Mouse (Mus musculus): ENCODE measurements around the gene Brms1. TPM values are rescaled to one million over a fixed set of nuclear protein-coding genes. Genes with fewer than 3 reads are reported as not detected.
A peak's percentile ranks its signal among the peaks of the same experiment; 100 is the strongest.
"Not testable (repeated sequence)": the region's sequence is repeated elsewhere in the genome, so short reads cannot be mapped to it uniquely, and the experiment has no call there.

Brms1 gene
- 56.9 and 61.2 TPM in 2 replicates for polyA plus RNA-seq (2016; fragmentation: Nextera tagmentation; extraction: Ambion mirVana)

- 6% methylated on average over 40 of the region's 40 CpGs for WGBS
Observed at GRCm38 (mm10) chr19:5040862-5041523, at the start of gene Brms1. Gene Brms1 (plus strand): TSS chr19:5041354.

GRCm38 (mm10) chr19:4992371-4992770 lies 48.8 kb upstream of the Brms1 start:
- H3K36me3 ChIP-seq, result no peaks in the 10 kb centered on the region
- ATAC-seq (ENCODE audit: low FRiP score), result no peak
- H3K4me1 ChIP-seq, result peaks cover 14% of the 10 kb centered on the region
- H3K27ac ChIP-seq, result no peak overlapping the region
- no peak overlapping the region for H3K4me2 ChIP-seq (replicated peaks)
- WGBS, result 24% methylated on average over 8 of the region's 8 CpGs
- no peaks in the 10 kb centered on the region for H3K9me3 ChIP-seq (replicated peaks)
- no peak overlapping the region for H3K9ac ChIP-seq
- H3K4me3 ChIP-seq, result no peak overlapping the region
- H3K27me3 ChIP-seq, result peaks cover 91% of the 10 kb centered on the region

More at GRCm38 (mm10) chr19:5040862-5041523, at the start of gene Brms1:
- no peaks in the 10 kb centered on the region for H3K27me3 ChIP-seq
- H3K4me3 ChIP-seq, result peak within 1 kb of the TSS; percentile 78
- H3K36me3 ChIP-seq, result peaks cover 11% of the 10 kb centered on the region; the same call in 1 of the 2 replicates
- H3K27ac ChIP-seq, result peak within 1 kb of the TSS; percentile 70; the same call in 1 of the 2 replicates
- H3K9me3 ChIP-seq (replicated peaks), result no peaks in the 10 kb centered on the region
- ATAC-seq (ENCODE audit: low FRiP score), result peak; percentile 68
- H3K4me2 ChIP-seq (replicated peaks), result peak within 1 kb of the TSS; percentile 99
- H3K9ac ChIP-seq, result peak within 1 kb of the TSS; percentile 91
- peaks cover 35% of the 10 kb centered on the region for H3K4me1 ChIP-seq

- H3K4me2 ChIP-seq (replicated peaks), result no peak overlapping the region
- no peaks in the 10 kb centered on the region for H3K36me3 ChIP-seq
- H3K4me1 ChIP-seq, result peaks cover 14% of the 10 kb centered on the region
- no peak for ATAC-seq (ENCODE audit: low FRiP score)
- no peaks in the 10 kb centered on the region for H3K9me3 ChIP-seq (replicated peaks)
- H3K27ac ChIP-seq, result no peak overlapping the region
- H3K9ac ChIP-seq, result no peak overlapping the region
- H3K27me3 ChIP-seq, result peaks cover 85% of the 10 kb centered on the region
- WGBS, result 11% methylated on average over 9 of the region's 9 CpGs
- H3K4me3 ChIP-seq, result no peak overlapping the region
Observed at GRCm38 (mm10) chr19:4992904-4993303, 48.2 kb upstream of the Brms1 start.

DNA sequence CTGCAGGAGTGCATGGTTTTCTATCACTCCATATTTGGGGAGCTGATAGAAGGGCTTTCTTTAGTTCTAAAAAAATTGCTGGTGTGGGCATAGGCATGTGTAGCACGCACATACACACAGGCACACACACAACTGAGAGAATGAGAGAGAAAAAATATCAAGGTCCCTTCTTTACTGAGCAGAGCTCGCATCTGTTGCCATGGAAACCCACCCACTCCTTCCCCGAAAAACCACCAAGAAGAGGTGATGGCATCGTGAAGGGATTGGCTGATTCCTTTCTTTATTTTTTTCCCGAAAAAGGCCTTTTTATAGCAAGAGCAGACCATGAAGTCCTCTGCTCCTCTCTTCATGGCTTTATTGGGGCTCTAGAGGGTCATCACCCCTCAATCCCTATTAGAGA lies 47.1 kb upstream of the Brms1 start:
- WGBS, result 62% methylated on average over 5 of the region's 5 CpGs
- H3K36me3 ChIP-seq, result no peaks in the 10 kb centered on the region
- no peak overlapping the region for H3K4me2 ChIP-seq (replicated peaks)
- H3K4me3 ChIP-seq, result no peak overlapping the region
- H3K27ac ChIP-seq, result no peak overlapping the region
- H3K9ac ChIP-seq, result no peak overlapping the region
- peaks cover 14% of the 10 kb centered on the region for H3K4me1 ChIP-seq
- H3K9me3 ChIP-seq (replicated peaks), result no peaks in the 10 kb centered on the region
- no peak for ATAC-seq (ENCODE audit: low FRiP score)
- peaks cover 78% of the 10 kb centered on the region for H3K27me3 ChIP-seq

DNA sequence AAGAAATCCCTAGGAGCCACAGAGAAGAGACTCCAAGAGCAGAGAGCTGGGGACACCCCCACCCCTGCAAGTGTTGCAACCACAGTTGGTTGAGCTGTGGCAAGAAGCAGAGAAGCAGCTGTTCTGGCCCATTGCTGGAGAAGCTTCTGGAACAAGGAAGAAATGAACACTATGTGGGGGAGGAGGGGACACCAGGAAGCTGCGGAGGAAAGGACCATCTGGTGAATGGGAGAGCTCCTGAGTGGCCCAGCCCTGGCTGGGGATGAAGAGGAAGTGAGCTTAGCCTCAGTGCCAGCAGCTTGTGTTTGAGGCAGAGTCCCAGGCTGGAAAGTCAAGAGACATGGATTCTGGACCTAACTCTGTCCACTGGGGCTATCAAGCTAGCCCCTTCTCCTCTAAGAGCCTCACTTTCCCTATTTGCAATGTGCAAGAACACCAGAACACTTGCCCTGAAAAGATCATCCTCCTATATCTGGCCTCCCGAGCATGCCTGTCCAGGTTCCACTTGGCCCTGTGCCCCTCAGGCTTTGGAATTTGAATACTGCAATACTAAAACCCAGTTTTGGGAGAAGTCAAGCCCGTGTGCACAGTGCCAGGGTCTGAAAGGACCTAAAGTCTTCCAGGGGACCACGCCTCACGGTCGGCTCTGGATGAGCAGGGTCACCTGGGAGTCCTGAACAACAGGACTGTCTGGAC lies 41.6 kb upstream of the Brms1 start:
- H3K4me2 ChIP-seq (replicated peaks), result no peak overlapping the region; the same call in 1 of the 2 replicates
- 72% methylated on average over 6 of the region's 6 CpGs for WGBS

GRCm38 (mm10) chr19:5001666-5002406 lies 39.3 kb upstream of the Brms1 start:
- 0 out of 2 replicates have a peak, but pooled peaks cover 8% of the 10 kb centered on the region for H3K9me3 ChIP-seq (replicated peaks)
- H3K36me3 ChIP-seq, result no peaks in the 10 kb centered on the region
- H3K27me3 ChIP-seq, result peaks cover 15% of the 10 kb centered on the region
- WGBS, result 1% methylated on average over 39 of the region's 39 CpGs
- H3K4me3 ChIP-seq, result peak overlapping the region; percentile 27
- peak overlapping the region; percentile 87 for H3K27ac ChIP-seq
- ATAC-seq (ENCODE audit: low FRiP score), result peak; percentile 98
- H3K4me2 ChIP-seq (replicated peaks), result peak overlapping the region; percentile 64
- H3K4me1 ChIP-seq, result peaks cover 7% of the 10 kb centered on the region
- H3K9ac ChIP-seq, result peak overlapping the region; percentile 53

More for the DNA sequence above, 41.6 kb upstream of the Brms1 start:
- Histone ChIP-seq H3K27ac (no peak overlapping the region), H3K9me3 (replicated peaks) (no peaks in the 10 kb centered on the region), H3K9ac (no peak overlapping the region), H3K4me3 (no peak overlapping the region), H3K36me3 (no peaks in the 10 kb centered on the region), H3K4me1 (peaks cover 7% of the 10 kb centered on the region), H3K27me3 (peaks cover 34% of the 10 kb centered on the region)
- ATAC-seq (ENCODE audit: low FRiP score), result no peak

DNA sequence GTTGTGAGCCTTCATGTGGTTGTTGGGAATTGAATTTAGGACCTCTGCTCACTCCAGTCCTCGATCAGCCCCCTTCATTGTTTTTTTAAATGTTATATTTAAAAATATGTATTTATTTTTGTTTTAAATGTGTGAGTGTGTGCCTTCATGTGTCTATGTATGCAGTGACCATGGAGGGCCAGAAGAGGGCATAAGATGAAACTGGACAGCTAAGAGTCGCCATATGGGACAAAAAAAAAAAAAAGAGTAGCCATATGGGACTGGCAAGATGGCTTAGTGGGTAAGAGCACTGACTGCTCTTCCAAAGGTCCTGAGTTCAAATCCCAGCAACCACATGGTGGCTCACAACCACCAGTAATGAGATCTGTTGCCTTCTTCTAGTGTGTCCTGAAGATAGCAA lies 37.5 kb upstream of the Brms1 start:
- not testable (repeated sequence) for H3K4me2 ChIP-seq (replicated peaks); H3K4me3 ChIP-seq; ATAC-seq (ENCODE audit: low FRiP score); H3K9me3 ChIP-seq (replicated peaks); H3K36me3 ChIP-seq; H3K27ac ChIP-seq; H3K9ac ChIP-seq; H3K4me1 ChIP-seq
- peaks cover 13% of the 10 kb centered on the region for H3K27me3 ChIP-seq
- 55% methylated on average over 2 of the region's 2 CpGs for WGBS

- no peak overlapping the region for H3K27ac ChIP-seq
- 63% methylated on average over 4 of the region's 4 CpGs for WGBS
- H3K9me3 ChIP-seq (replicated peaks), result 0 out of 2 replicates have a peak, but pooled peaks cover 8% of the 10 kb centered on the region
- no peak overlapping the region for H3K9ac ChIP-seq
- no peak for ATAC-seq (ENCODE audit: low FRiP score)
- no peaks in the 10 kb centered on the region for H3K36me3 ChIP-seq
- no peak overlapping the region for H3K4me3 ChIP-seq
- H3K4me2 ChIP-seq (replicated peaks), result no peak overlapping the region
- H3K4me1 ChIP-seq, result peaks cover 7% of the 10 kb centered on the region
- H3K27me3 ChIP-seq, result peaks cover 8% of the 10 kb centered on the region
Observed at GRCm38 (mm10) chr19:5004925-5005324, 36.2 kb upstream of the Brms1 start.

- Histone ChIP-seq H3K4me3 (no peak overlapping the region), H3K4me1 (no peaks in the 10 kb centered on the region), H3K4me2 (replicated peaks) (no peak overlapping the region), H3K27me3 (peaks cover 6% of the 10 kb centered on the region; the same call in 1 of the 2 replicates), H3K9me3 (replicated peaks) (no peaks in the 10 kb centered on the region), H3K9ac (no peak overlapping the region), H3K36me3 (no peaks in the 10 kb centered on the region), H3K27ac (no peak overlapping the region)
- WGBS, result 80% methylated on average over 8 of the region's 8 CpGs
- ATAC-seq (ENCODE audit: low FRiP score), result no peak
Observed at GRCm38 (mm10) chr19:5013138-5013537, 28.0 kb upstream of the Brms1 start.

DNA sequence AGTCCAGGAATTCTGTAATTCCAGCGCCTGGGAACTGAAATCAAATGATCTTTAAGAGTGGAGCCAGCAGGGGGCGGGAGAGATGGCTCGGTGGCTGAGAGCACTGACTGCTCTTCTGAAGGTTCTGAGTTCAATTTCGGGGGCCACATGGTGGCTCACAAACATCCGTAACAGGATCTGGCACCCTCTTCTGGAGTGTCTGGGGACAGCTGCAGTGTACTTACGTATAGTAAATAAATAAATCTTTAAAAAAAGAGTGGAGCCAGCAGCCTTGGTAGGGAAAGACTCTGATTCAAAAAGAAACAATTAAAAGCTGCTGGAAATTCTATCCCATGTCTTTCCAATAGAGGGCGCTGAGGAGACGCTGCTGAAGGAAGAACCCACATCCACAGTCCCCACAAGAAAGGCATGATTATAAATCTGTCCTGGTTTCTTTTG lies 26.2 kb upstream of the Brms1 start:
- ATAC-seq (ENCODE audit: low FRiP score), result no peak

DNA sequence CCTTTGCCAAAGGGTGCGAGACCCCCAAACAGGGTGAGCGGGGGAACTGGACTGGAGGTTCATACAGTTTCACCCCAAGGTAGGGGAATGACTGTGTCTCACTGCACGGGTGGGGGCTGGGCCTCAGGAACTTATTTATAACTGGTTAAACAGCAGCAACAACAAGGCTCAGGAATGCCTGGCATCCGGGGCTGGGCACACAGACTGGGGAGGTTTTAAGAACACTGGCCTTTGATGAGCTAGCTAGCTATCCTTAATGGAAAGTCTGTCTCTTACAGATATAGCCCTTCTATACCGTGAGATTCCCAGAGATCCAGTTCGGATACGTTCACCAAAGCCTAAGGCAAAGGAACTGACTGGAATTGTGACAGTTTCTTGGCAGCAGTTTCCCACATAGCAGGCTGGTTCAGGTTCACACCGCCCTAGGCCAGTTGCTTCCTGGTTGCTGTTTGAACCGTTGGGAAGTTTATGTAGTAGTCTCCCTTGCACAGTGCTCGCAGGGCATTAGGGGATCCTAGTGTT lies 24.9 kb upstream of the Brms1 start:
- no peak overlapping the region for H3K4me2 ChIP-seq (replicated peaks)
- no peak overlapping the region for H3K27ac ChIP-seq
- WGBS, result 44% methylated on average over 10 of the region's 10 CpGs
- H3K9ac ChIP-seq, result no peak overlapping the region
- no peaks in the 10 kb centered on the region for H3K9me3 ChIP-seq (replicated peaks)
- H3K27me3 ChIP-seq, result 0 out of 2 replicates have a peak, but pooled peaks cover 6% of the 10 kb centered on the region
- no peak overlapping the region for H3K4me3 ChIP-seq
- H3K4me1 ChIP-seq, result no peaks in the 10 kb centered on the region
- H3K36me3 ChIP-seq, result no peaks in the 10 kb centered on the region
- ATAC-seq (ENCODE audit: low FRiP score), result no peak

More for the DNA sequence above, 26.2 kb upstream of the Brms1 start:
- H3K4me2 ChIP-seq (replicated peaks), result no peak overlapping the region
- H3K27ac ChIP-seq, result no peak overlapping the region
- H3K4me3 ChIP-seq, result no peak overlapping the region
- 18% methylated on average over 8 of the region's 8 CpGs for WGBS
- H3K4me1 ChIP-seq, result no peaks in the 10 kb centered on the region
- H3K36me3 ChIP-seq, result no peaks in the 10 kb centered on the region
- no peaks in the 10 kb centered on the region for H3K9me3 ChIP-seq (replicated peaks)
- H3K9ac ChIP-seq, result no peak overlapping the region
- H3K27me3 ChIP-seq, result 0 out of 2 replicates have a peak, but pooled peaks cover 6% of the 10 kb centered on the region

DNA sequence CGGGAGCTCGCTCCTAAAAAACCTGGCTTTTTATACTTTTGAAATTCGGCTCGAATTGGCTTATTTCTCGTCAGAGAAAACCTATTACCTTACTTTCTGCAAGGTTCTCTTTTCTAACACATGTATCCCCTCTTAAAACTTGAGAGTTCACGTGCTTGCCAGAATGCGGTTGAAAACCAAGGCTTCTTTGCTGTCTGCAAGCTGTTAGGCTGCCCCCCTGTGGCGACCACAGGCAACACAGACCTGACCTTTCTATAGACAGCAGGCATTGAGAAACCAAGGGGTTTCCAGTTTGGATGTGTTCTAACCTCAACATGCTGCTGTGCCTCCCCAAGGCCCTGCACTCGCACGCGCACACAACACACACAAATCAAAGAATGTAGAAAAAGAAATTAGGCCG lies 24.4 kb upstream of the Brms1 start:
- Histone ChIP-seq H3K27ac (no peak overlapping the region), H3K36me3 (no peaks in the 10 kb centered on the region), H3K9ac (no peak overlapping the region), H3K4me3 (no peak overlapping the region), H3K4me2 (replicated peaks) (no peak overlapping the region), H3K4me1 (no peaks in the 10 kb centered on the region), H3K27me3 (0 out of 2 replicates have a peak, but pooled peaks cover 6% of the 10 kb centered on the region), H3K9me3 (replicated peaks) (no peaks in the 10 kb centered on the region)
- 19% methylated on average over 12 of the region's 12 CpGs for WGBS
- ATAC-seq (ENCODE audit: low FRiP score), result no peak
